Mouse (Mus musculus) gastrocnemius, adult 2 months (tissue): ENCODE measurements around the gene Rbms3. TPM values are rescaled to one million over a fixed set of nuclear protein-coding genes. Genes with fewer than 3 reads are reported as not detected.

Experiments used
- DNase-seq: peaks from one replicate; pipeline ENCODE4 v3.0.0; 2022
- H3K27ac ChIP-seq: fragments of 200-600 bp; 2 replicates; pipeline ENCODE4 v1.8.1; 2022; ENCODE audit warnings: mild to moderate bottlenecking
- H3K4me3 ChIP-seq: fragments of 200-600 bp; 2 replicates; pipeline ENCODE4 v1.8.1; 2022; ENCODE audit warnings: mild to moderate bottlenecking, moderate library complexity
- CTCF ChIP-seq: fragments of 200-600 bp; IDR thresholded peaks from 2 replicates; pipeline ENCODE4 v1.8.1; 2022; ENCODE audit warnings: antibody characterized with exemption, mild to moderate bottlenecking, moderate library complexity
- intact Hi-C: fragments of 180-260 bp; cut with DNase I; formaldehyde crosslinking; loops from one replicate; pipeline ENCODE4 v1.15.1; 2025
- total RNA-seq, 2 experiments: library from RNA; stranded (reverse); gene quantifications; 2 replicates each; pipeline ENCODE4 v1.2.3; 2021

The Rbms3 gene
- total RNA-seq, 2 experiments from 2014 or later, result 5.8 to 8.1 TPM

DNA sequence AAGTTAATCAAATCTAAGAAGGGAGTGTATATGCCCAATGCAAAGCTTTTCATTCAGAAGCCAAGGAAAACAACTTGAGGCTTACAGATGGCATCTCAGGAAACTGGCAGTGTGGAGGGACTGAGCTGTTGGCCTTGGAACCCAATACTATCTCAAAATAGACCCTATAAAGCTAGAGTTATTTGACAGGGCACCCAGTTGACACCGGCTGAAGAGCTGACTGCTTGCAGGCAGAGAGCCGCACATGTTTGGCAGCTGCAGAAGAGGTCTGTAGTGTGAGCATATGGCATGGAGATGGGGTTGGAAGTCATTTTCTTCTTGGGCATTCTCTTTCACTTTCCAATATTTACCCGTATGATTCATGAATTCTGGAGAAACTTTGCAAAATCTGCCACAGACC is 616.3 kb downstream of the Rbms3 start:
- Histone ChIP-seq H3K27ac (peak overlapping the region; percentile 62), H3K4me3 (no peak overlapping the region)
- peak; percentile 69 for DNase-seq
- no peak for TF ChIP-seq CTCF
- intact Hi-C loops, result no loop called here

GRCm38 (mm10) chr9:117010801-117011200 is 618.9 kb downstream of the Rbms3 start:
- no peak for TF ChIP-seq CTCF
- DNase-seq, result no peak
- Histone ChIP-seq H3K27ac (no peak overlapping the region), H3K4me3 (no peak overlapping the region)
- intact Hi-C loops, result no loop called here

- intact Hi-C loops, result no loop called here
- no peak overlapping the region for H3K4me3 ChIP-seq
- TF ChIP-seq CTCF, result no peak
- DNase-seq, result no peak
- no peak overlapping the region for H3K27ac ChIP-seq
These were observed 621.5 kb downstream of the Rbms3 start for GRCm38 (mm10) chr9:117008194-117008593.

- no peak overlapping the region for H3K4me3 ChIP-seq
- no peak for DNase-seq
- TF ChIP-seq CTCF, result no peak
- intact Hi-C loops, result no loop called here
- no peak overlapping the region for H3K27ac ChIP-seq
These were observed 627.6 kb downstream of the Rbms3 start for GRCm38 (mm10) chr9:117002083-117002482.

GRCm38 (mm10) chr9:116999186-116999585 is 630.5 kb downstream of the Rbms3 start:
- Histone ChIP-seq H3K27ac (peak overlapping the region; percentile 43; the same call in 1 of the 2 replicates), H3K4me3 (no peak overlapping the region)
- no peak for TF ChIP-seq CTCF
- intact Hi-C loops, result no loop called here
- no peak for DNase-seq

- TF ChIP-seq CTCF, result no peak
- DNase-seq, result no peak
- no peak overlapping the region for H3K4me3 ChIP-seq
- intact Hi-C loops, result no loop called here
- no peak overlapping the region for H3K27ac ChIP-seq
These were observed 639.4 kb downstream of the Rbms3 start for GRCm38 (mm10) chr9:116990321-116990720.

DNA sequence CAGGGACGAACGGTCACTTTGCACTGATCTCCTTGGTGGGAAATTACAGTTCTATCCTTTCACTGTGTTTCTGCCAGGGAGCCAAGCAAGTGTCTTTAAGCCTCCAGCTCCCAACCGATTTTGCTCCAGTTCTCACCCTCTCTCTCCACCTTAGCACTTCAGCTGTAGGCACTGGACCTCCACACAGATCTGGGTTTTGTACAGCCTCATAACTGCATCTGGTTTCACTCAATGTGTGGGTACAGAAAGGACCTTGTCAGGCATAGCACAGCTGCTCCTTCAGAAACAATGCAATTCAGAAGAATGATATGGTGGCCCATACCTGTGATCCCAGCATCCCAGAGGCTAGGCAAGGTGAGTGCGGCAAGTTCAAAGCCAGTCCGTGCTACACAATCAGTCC is 648.9 kb downstream of the Rbms3 start:
- no peak overlapping the region for H3K27ac ChIP-seq
- no peak overlapping the region for H3K4me3 ChIP-seq
- no peak for DNase-seq
- TF ChIP-seq CTCF, result no peak
- intact Hi-C loops, result no loop called here

GRCm38 (mm10) chr9:116977428-116977827 is 652.3 kb downstream of the Rbms3 start:
- DNase-seq, result no peak
- TF ChIP-seq CTCF, result peak; percentile 17; the same call in 1 of the 2 replicates
- intact Hi-C loops, result no loop called here
- no peak overlapping the region for H3K4me3 ChIP-seq
- H3K27ac ChIP-seq, result no peak overlapping the region

GRCm38 (mm10) chr9:116976575-116977408 is 652.9 kb downstream of the Rbms3 start:
- intact Hi-C loops, result no loop called here
- no peak overlapping the region for H3K4me3 ChIP-seq
- no peak for DNase-seq
- TF ChIP-seq CTCF, result peak; percentile 13; the same call in 1 of the 2 replicates
- H3K27ac ChIP-seq, result no peak overlapping the region

DNA sequence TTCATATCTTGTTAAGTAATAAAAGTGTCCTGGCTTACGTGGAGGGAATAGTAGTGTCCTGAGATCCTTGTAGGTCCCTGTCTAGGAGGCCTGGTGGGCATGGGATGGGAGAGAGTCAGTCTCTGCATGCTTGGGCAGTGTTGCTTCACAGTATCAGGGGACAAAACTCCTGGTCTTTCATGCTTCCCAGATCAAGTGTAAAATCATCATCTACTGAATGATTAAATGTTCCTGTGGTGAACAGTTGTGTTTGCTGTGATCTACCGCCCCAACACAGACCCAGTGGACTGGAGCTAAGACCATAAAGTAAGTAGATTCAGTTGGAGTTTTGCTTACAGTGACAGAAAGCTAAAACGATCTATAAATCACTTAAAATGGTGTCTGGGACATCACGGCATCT is 654.4 kb downstream of the Rbms3 start:
- Histone ChIP-seq H3K27ac (no peak overlapping the region), H3K4me3 (no peak overlapping the region)
- DNase-seq, result no peak
- intact Hi-C loops, result no loop called here
- no peak for TF ChIP-seq CTCF

GRCm38 (mm10) chr9:116974134-116974533 is 655.6 kb downstream of the Rbms3 start:
- intact Hi-C loops, result no loop called here
- peak; percentile 44 for TF ChIP-seq CTCF
- Histone ChIP-seq H3K4me3 (no peak overlapping the region), H3K27ac (no peak overlapping the region)
- no peak for DNase-seq

DNA sequence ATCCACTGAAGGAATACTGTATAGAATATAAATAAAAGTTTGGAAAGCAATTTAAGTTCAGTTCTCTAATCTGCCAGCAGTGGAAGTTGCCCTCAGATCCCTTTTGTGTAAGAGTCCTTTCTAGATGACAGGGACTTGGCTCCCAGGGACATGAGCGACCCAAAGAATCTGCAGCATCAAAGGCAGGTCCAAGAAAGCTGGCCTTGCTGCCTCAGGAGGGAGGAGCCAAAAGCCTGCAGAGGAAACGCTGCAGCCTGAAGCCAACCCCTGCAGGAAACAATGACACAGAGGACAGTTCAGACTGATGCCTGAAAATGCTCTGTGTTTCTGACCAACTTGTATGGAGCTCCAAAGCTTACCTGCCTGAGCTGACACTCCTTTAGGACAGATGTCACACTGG is 656.1 kb downstream of the Rbms3 start:
- DNase-seq, result no peak
- intact Hi-C loops, result no loop called here
- H3K4me3 ChIP-seq, result no peak overlapping the region
- no peak for TF ChIP-seq CTCF
- no peak overlapping the region for H3K27ac ChIP-seq

- no peak for DNase-seq
- TF ChIP-seq CTCF, result no peak
- Histone ChIP-seq H3K4me3 (no peak overlapping the region), H3K27ac (no peak overlapping the region)
- intact Hi-C loops, result no loop called here
These were observed 662.4 kb downstream of the Rbms3 start for GRCm38 (mm10) chr9:116967317-116967716.

DNA sequence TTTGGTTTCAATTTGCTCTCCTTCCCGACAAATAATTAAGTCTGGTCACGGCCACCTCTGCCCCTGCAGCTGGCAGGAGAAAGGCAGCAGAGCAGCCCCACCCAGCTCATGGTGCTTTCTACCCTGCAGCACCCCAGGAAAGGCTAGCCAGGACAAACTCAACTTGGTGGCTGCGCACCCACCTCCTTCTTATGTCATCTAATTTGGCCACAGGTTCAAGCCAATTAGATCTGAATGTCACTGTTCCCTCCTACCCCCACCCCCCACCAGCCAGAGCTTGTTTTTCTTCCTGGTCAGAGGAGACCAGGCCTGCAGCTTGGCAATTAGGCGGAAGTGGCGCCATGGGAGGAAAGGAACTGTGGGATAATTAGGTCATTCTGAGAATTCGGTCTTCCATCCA is 664.0 kb downstream of the Rbms3 start:
- Histone ChIP-seq H3K27ac (peak overlapping the region; percentile 41; the same call in 1 of the 2 replicates), H3K4me3 (peak overlapping the region; percentile 38)
- intact Hi-C loops, result no loop called here
- peak; percentile 58 for DNase-seq
- no peak for TF ChIP-seq CTCF
